Comparison of ENCODE assay signal across 23 mouse cellular contexts in the genomic region with DNA sequence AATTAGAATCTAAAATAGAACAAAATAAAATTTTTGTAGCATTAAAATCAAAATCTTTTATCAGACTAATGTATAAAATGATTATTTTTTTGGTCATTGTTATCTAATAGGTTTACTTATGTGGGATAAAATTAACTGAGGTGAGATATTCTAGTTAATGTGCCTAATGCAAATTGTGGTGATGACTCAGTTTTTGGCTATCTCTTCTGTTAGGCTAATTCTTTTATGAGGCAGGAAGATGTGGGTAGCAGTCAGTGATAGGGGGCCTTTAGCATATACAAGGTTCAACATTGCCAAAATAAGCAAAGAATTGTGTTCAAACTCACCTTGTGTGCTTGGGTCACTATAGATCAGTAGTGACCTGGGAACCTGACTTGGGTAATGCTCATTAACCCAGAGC. TPM values are rescaled to one million over a fixed set of nuclear protein-coding genes. Genes with fewer than 3 reads are reported as not detected.
DNase-seq lines count a peak whose midpoint lies in the region; ATAC-seq and TF ChIP-seq lines count a peak whose summit lies in the region.
"Had no signal": no experiment of that assay in that cellular context is flagged by ENCODE, and none has a peak within 500 bp of the region (broad histone marks: within the 10 kb centered on the region; RNA-seq: fewer than 3 reads in every experiment).

No protein-coding gene starts in this region.

- H3K27me3 ChIP-seq in MEL (ENCODE audit: control insufficient read depth in 1 of 2, insufficient read depth in 2 of 2, low read length in 2 of 2): no peaks in the 10 kb centered on the region
- no peaks in the 10 kb centered on the region for H3K27me3 ChIP-seq in forebrain, embryonic 16.5 days (replicated peaks; ENCODE audit: control insufficient read depth, insufficient read depth, low read length)
- H3K27me3 ChIP-seq: CH12.LX, Patski had no signal

- no peak overlapping the region for H3K9ac ChIP-seq in MEL (ENCODE audit: control insufficient read depth, low read depth, low read length, poor library complexity, severe bottlenecking)
- no peak overlapping the region for H3K9ac ChIP-seq in forebrain, embryonic 16.5 days (replicated peaks; ENCODE audit: low read depth, low read length)

- H3K79me2 ChIP-seq in MEL (ENCODE audit: control insufficient read depth, insufficient read depth, low read length, poor library complexity): no peaks in the 10 kb centered on the region

- H3K36me3 ChIP-seq in MEL (ENCODE audit: control insufficient read depth in 1 of 2, insufficient read depth in 2 of 2, low read length in 2 of 2): peaks cover 4 to 17% of the 10 kb centered on the region in 2 experiments
- peaks cover 11% of the 10 kb centered on the region for H3K36me3 ChIP-seq in forebrain, embryonic 16.5 days (ENCODE audit: control insufficient read depth, insufficient read depth)

- no peak overlapping the region for H3K4me3 ChIP-seq in MEL (ENCODE audit: control insufficient read depth in 1 of 2, insufficient read depth in 1 of 2, low read depth in 2 of 2, low read length in 2 of 2)
- H3K4me3 ChIP-seq in forebrain, embryonic 16.5 days (replicated peaks; ENCODE audit: low read length): no peak overlapping the region

- peak; percentile 74 to 77 for TF ChIP-seq EP300 in MEL (IDR thresholded peaks at IDR 0.05; ENCODE audit: low read depth in 1 of 2, low read length in 2 of 2)

- H3K27ac ChIP-seq in MEL (ENCODE audit: control insufficient read depth, low read depth, low read length): no peak overlapping the region
- no peak overlapping the region for H3K27ac ChIP-seq in forebrain, embryonic 16.5 days (ENCODE audit: low read length)

- H3K4me1 ChIP-seq in MEL (ENCODE audit: control insufficient read depth in 1 of 2, insufficient read depth in 2 of 2, low read length in 2 of 2): peaks cover 7 to 11% of the 10 kb centered on the region in 2 experiments
- H3K4me1 ChIP-seq in forebrain, embryonic 16.5 days (replicated peaks; ENCODE audit: control insufficient read depth, insufficient read depth, low read length): no peaks in the 10 kb centered on the region

- TF ChIP-seq CTCF in MEL (IDR thresholded peaks at IDR 0.05 in 2 of 3, conservative IDR thresholded peaks at IDR 0.05 in 1 of 3; ENCODE audit: control insufficient read depth in 1 of 3, insufficient read depth in 1 of 3, low read depth in 2 of 3, low read length in 3 of 3, poor library complexity in 1 of 3, severe bottlenecking in 1 of 3): no peak

- ATAC-seq in forebrain, embryonic 16.5 days: no peak
- ATAC-seq: activated CD4-positive, CD25-positive, alpha-beta regulatory T cell, adult 4 months; CD4-positive, CD25-positive, alpha-beta regulatory T cell, adult 4 months; Patski had no signal

- peak; percentile 37 for DNase-seq in heart, adult 11 months
- no peak for DNase-seq in heart, adult 9 months (ENCODE audit: low spot score in 2 of 2)
- DNase-seq in 416B (ENCODE audit: low read depth) (peak; percentile 5), MEL (ENCODE audit: low read depth, low spot score) (peak; percentile 61)
- DNase-seq in urinary bladder, postnatal 25 days (ENCODE audit: low spot score): no peak
- DNase-seq: adrenal gland, adult 2 months; adrenal gland, adult 8-10 months; adrenal gland, postnatal 10 days; adrenal gland, postnatal 14 days; adrenal gland, postnatal 25 days; adrenal gland, postnatal 36 days; B cell, adult 2 months; cerebellum, adult 11 months; cerebellum, adult 11-12 months; cerebellum, adult 18-20 months; cerebellum, adult 2 months; cerebellum, adult 8-10 months had no signal

- no peak overlapping the region for H3K4me2 ChIP-seq in forebrain, embryonic 16.5 days (ENCODE audit: low read length)

- no peaks in the 10 kb centered on the region for H3K9me3 ChIP-seq in MEL (replicated peaks; ENCODE audit: insufficient read depth, low read length)
- no peaks in the 10 kb centered on the region for H3K9me3 ChIP-seq in forebrain, embryonic 16.5 days (ENCODE audit: control insufficient read depth, low read length)
- H3K9me3 ChIP-seq: G1E had no signal

- no peak for TF ChIP-seq POLR2A in MEL (IDR thresholded peaks at IDR 0.05; ENCODE audit: control insufficient read depth in 1 of 2, insufficient read depth in 1 of 2, low read depth in 1 of 2, low read length in 2 of 2, poor library complexity in 1 of 2)

- TF ChIP-seq RAD21 in MEL (IDR thresholded peaks at IDR 0.05; ENCODE audit: low read depth, low read length): no peak

TF ChIP-seq in MEL, 35 proteins besides CTCF, POLR2A, EP300 and RAD21:
- TF ChIP-seq ETS1 (IDR thresholded peaks at IDR 0.05; ENCODE audit: low read depth, low read length) (peak; percentile 52; the same call in 1 of the 2 replicates), MYB (IDR thresholded peaks at IDR 0.05; ENCODE audit: low read depth, low read length) (0 out of 2 replicates have a peak, but pooled peaks have one; percentile 32), RCOR1 (IDR thresholded peaks at IDR 0.05; ENCODE audit: low read depth, low read length) (peak; percentile 40; the same call in 1 of the 2 replicates), MAX (IDR thresholded peaks at IDR 0.05; ENCODE audit: low read length) (no peak), GATA1 (IDR thresholded peaks at IDR 0.05; ENCODE audit: low read depth, low read length) (peak; percentile 75)

RNA-seq across cellular contexts. Expression of a gene that starts 10.9 kb away (rescaled TPM):
- total RNA-seq in MEL (2012; rRNA removed): 53.2 and 59.9 TPM in 2 replicates
- polyA plus RNA-seq in MEL (2012; ENCODE audit: insufficient read depth in 1 of 2, insufficient read length in 2 of 2, low read depth in 1 of 2, low replicate concordance in 2 of 2, missing spikeins in 1 of 2): 10 to 100 TPM in 1 of 2 experiments, not detected in 1; 55.2 TPM
- 17.9 and 18.8 TPM in 2 replicates for polyA plus RNA-seq in forebrain, embryonic 16.5 days (2015; fragmentation: Nextera tagmentation; extraction: Ambion mirVana)

Comparison
In these comparisons a context has a peak if more than half of its experiments do, and no peak if none do; other contexts are left out.
1. DNase-seq: peak in heart, adult 11 months (single experiment), 416B (single experiment) and MEL (single experiment); none in heart, adult 9 months (0 of 2) and urinary bladder, postnatal 25 days (single experiment).